Mouse (Mus musculus): ENCODE data around the gene Dcakd. TPM values are rescaled to one million over a fixed set of nuclear protein-coding genes. Genes with fewer than 3 reads are reported as not detected.

Gene Dcakd
- total RNA-seq, 1 experiment = 43.7 TPM

DNA sequence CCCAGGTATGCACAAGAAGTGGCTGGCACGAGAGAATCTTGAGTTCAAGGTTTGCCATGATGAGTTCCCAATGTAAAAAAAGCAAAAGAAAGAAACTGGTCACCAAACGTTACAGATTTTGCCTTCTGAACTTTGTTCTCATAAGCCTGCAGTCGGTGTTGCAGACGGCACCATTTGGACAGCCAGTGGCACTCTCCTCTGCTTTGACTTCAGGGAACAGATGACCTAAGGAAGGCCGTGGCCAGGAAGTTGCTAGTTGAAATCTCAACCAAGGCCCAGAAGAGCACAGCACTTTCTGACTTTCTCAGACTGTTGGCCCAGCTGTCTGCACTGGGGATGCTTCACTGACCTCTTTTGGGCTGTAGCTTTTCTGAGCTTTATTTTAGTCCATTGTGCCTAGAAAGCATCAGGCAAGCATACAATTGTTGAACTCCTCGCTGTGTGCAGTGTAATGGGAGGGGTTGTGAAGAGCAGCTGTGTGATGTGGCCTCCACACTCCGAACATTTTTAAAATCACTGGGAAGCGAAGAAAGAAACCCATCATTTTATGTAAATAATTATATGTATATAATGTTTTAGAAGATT, 8.8 kb upstream of the Dcakd start:
- Histone ChIP-seq H3K4me1 (ENCODE audit: control insufficient read depth in 2 of 2, insufficient read depth in 2 of 2, low read length in 2 of 2, poor library complexity in 1 of 2) (peaks cover 7 to 10% of the 10 kb centered on the region in 2 experiments; a peak in 3 of 4 replicates), H3K9me3 (ENCODE audit: control insufficient read depth, insufficient read depth, low read depth, low read length) (no peaks in the 10 kb centered on the region), H3K36me3 (ENCODE audit: control insufficient read depth, insufficient read depth, low read length, poor library complexity, severe bottlenecking) (peaks cover 6% of the 10 kb centered on the region; the same call in 1 of the 2 replicates), H3K4me3 (ENCODE audit: insufficient read depth in 1 of 2, low read depth in 1 of 2, low read length in 2 of 2, poor library complexity in 1 of 2, severe bottlenecking in 1 of 2) (no peak overlapping the region), H3K9ac (ENCODE audit: insufficient read depth, low read depth, low read length, poor library complexity, severe bottlenecking) (no peak overlapping the region), H3K27ac (ENCODE audit: insufficient read depth, low read depth, low read length, poor library complexity, severe bottlenecking) (no peak overlapping the region)
- TF ChIP-seq HCFC1 (IDR thresholded peaks at IDR 0.05; ENCODE audit: borderline replicate concordance, insufficient read depth, low read length) (no peak), MAFK (IDR thresholded peaks at IDR 0.05; ENCODE audit: insufficient read depth, low read depth, low read length) (no peak), ZC3H11A (IDR thresholded peaks at IDR 0.05; ENCODE audit: borderline replicate concordance, low read depth, low read length) (no peak), CHD2 (IDR thresholded peaks at IDR 0.05; ENCODE audit: low read depth, low read length) (no peak), ZNF384 (IDR thresholded peaks at IDR 0.05; ENCODE audit: low read depth, low read length) (no peak)
- in situ Hi-C loops (cut with MboI; ENCODE audit: low sequenced_read_pairs in 2 of 2, unreplicated experiment in 2 of 2) = no loop called here
- DNase-seq (ENCODE audit: low read depth, low spot score) = no peak

DNA sequence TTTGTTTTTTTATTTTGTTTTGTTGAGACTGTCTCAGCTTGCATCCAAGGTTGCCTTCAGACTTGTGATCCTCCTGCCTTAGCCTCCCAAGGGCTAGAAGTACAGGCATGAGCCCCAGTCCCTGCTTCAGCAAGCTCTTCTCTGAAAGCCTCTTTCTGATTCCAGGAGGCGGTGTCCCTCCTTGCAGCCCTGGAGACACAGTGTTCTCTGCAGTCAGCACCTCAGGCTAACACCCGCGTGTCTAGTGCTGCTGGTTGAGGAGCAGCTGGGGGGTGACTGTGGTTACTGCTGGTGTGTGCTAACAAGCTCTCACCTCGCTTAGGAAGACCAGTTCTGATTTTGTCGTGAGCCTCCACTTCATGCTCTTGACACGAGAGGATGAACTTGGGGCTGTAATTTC, 6.9 kb upstream of the Dcakd start:
- Histone ChIP-seq H3K9me3 (ENCODE audit: control insufficient read depth, insufficient read depth, low read depth, low read length) (no peaks in the 10 kb centered on the region), H3K36me3 (ENCODE audit: control insufficient read depth, insufficient read depth, low read length, poor library complexity, severe bottlenecking) (peaks cover 3% of the 10 kb centered on the region; the same call in 1 of the 2 replicates), H3K4me3 (ENCODE audit: insufficient read depth in 1 of 2, low read depth in 1 of 2, low read length in 2 of 2, poor library complexity in 1 of 2, severe bottlenecking in 1 of 2) (no peak overlapping the region), H3K27ac (ENCODE audit: insufficient read depth, low read depth, low read length, poor library complexity, severe bottlenecking) (no peak overlapping the region), H3K9ac (ENCODE audit: insufficient read depth, low read depth, low read length, poor library complexity, severe bottlenecking) (no peak overlapping the region), H3K4me1 (ENCODE audit: control insufficient read depth in 2 of 2, insufficient read depth in 2 of 2, low read length in 2 of 2, poor library complexity in 1 of 2) (peaks cover 1 to 3% of the 10 kb centered on the region in 2 experiments; a peak in 2 of 4 replicates)
- in situ Hi-C loops (cut with MboI; ENCODE audit: low sequenced_read_pairs in 2 of 2, unreplicated experiment in 2 of 2) = no loop called here
- DNase-seq (ENCODE audit: low read depth, low spot score) = no peak
- TF ChIP-seq MAFK (IDR thresholded peaks at IDR 0.05; ENCODE audit: insufficient read depth, low read depth, low read length) (no peak), ZNF384 (IDR thresholded peaks at IDR 0.05; ENCODE audit: low read depth, low read length) (no peak), CHD2 (IDR thresholded peaks at IDR 0.05; ENCODE audit: low read depth, low read length) (no peak), HCFC1 (IDR thresholded peaks at IDR 0.05; ENCODE audit: borderline replicate concordance, insufficient read depth, low read length) (no peak), ZC3H11A (IDR thresholded peaks at IDR 0.05; ENCODE audit: borderline replicate concordance, low read depth, low read length) (no peak)

DNA sequence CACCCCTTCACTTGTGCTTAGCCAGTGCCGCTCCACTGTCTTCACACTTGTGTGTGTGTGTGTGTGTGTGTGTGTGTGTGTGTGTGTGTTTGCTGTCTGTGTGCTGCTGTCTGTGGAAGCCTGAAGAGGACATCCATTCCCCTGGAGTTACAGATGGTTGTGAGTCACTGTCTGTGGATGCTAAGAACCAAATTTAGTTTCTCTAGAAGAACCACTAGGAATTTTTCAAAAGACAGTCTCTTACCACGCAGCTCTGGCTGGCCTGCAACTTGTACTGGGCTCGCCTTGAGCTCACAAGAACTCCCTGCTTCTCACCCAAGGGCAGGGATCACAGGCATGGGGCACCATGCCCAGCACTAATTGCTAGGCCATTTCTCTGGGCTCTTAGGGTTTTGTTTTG, 4.9 kb upstream of the Dcakd start:
- in situ Hi-C loops (cut with MboI; ENCODE audit: low sequenced_read_pairs in 2 of 2, unreplicated experiment in 2 of 2) = no loop called here
- peaks cover 3% of the 10 kb centered on the region; the same call in 1 of the 2 replicates for H3K36me3 ChIP-seq (ENCODE audit: control insufficient read depth, insufficient read depth, low read length, poor library complexity, severe bottlenecking)

DNA sequence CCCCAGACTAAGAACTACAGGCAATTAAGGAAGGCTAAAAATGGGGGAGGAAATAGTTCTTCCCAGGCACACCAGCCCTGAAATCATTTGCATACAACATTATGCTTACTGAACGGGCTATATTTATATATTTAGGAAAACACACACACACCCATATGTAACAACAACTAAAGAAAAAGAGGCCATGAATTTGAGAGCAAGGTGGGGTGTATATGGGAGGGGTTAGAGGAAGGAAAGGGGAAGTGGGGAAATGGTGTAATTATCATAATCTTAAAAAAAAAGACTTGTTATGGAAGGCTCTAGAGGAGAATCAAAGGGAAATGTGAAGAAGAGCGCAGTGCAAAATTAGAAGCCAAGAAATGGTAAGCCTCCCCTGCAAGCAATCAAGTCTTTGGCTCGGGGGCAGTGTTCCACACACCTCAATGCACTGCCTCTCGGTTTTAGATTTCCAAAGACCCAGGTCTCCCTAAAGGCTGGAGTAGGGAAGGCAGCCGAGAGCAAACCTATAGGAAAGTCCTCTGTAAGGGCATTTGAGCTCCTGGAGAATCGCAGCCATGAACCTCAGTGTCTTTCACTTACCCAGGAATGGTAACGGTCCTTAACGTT, 460 bp downstream of the Dcakd start:
- peaks cover 0 to 3% of the 10 kb centered on the region in 2 experiments; a peak in 2 of 4 replicates for H3K4me1 ChIP-seq (ENCODE audit: control insufficient read depth in 2 of 2, insufficient read depth in 2 of 2, low read length in 2 of 2, poor library complexity in 1 of 2)
- H3K9me3 ChIP-seq (ENCODE audit: control insufficient read depth, insufficient read depth, low read depth, low read length) = no peaks in the 10 kb centered on the region
- DNase-seq (ENCODE audit: low read depth, low spot score) = no peak
- no peak for TF ChIP-seq ZNF384 (IDR thresholded peaks at IDR 0.05; ENCODE audit: low read depth, low read length)
- no peak for TF ChIP-seq CHD2 (IDR thresholded peaks at IDR 0.05; ENCODE audit: low read depth, low read length)
- TF ChIP-seq ZC3H11A (IDR thresholded peaks at IDR 0.05; ENCODE audit: borderline replicate concordance, low read depth, low read length) = no peak
- TF ChIP-seq MAFK (IDR thresholded peaks at IDR 0.05; ENCODE audit: insufficient read depth, low read depth, low read length) = no peak
- TF ChIP-seq HCFC1 (IDR thresholded peaks at IDR 0.05; ENCODE audit: borderline replicate concordance, insufficient read depth, low read length) = no peak
- H3K4me3 ChIP-seq (ENCODE audit: insufficient read depth in 1 of 2, low read depth in 1 of 2, low read length in 2 of 2, poor library complexity in 1 of 2, severe bottlenecking in 1 of 2) = peak overlapping the region; percentile 92 to 94
- H3K9ac ChIP-seq (ENCODE audit: insufficient read depth, low read depth, low read length, poor library complexity, severe bottlenecking) = peak overlapping the region; percentile 98
- in situ Hi-C loops (cut with MboI; ENCODE audit: low sequenced_read_pairs in 2 of 2, unreplicated experiment in 2 of 2) = no loop called here
- peaks cover 3% of the 10 kb centered on the region for H3K36me3 ChIP-seq (ENCODE audit: control insufficient read depth, insufficient read depth, low read length, poor library complexity, severe bottlenecking)
- H3K27ac ChIP-seq (ENCODE audit: insufficient read depth, low read depth, low read length, poor library complexity, severe bottlenecking) = peak overlapping the region; percentile 30; the same call in 1 of the 2 replicates

More for the DNA sequence above, 4.9 kb upstream of the Dcakd start:
- H3K9ac ChIP-seq (ENCODE audit: insufficient read depth, low read depth, low read length, poor library complexity, severe bottlenecking) = no peak overlapping the region
- TF ChIP-seq HCFC1 (IDR thresholded peaks at IDR 0.05; ENCODE audit: borderline replicate concordance, insufficient read depth, low read length) (no peak), CHD2 (IDR thresholded peaks at IDR 0.05; ENCODE audit: low read depth, low read length) (no peak), ZNF384 (IDR thresholded peaks at IDR 0.05; ENCODE audit: low read depth, low read length) (no peak), MAFK (IDR thresholded peaks at IDR 0.05; ENCODE audit: insufficient read depth, low read depth, low read length) (no peak)
- peaks cover 3% of the 10 kb centered on the region in 2 experiments; a peak in 3 of 4 replicates for H3K4me1 ChIP-seq (ENCODE audit: control insufficient read depth in 2 of 2, insufficient read depth in 2 of 2, low read length in 2 of 2, poor library complexity in 1 of 2)
- H3K9me3 ChIP-seq (ENCODE audit: control insufficient read depth, insufficient read depth, low read depth, low read length) = no peaks in the 10 kb centered on the region
- DNase-seq (ENCODE audit: low read depth, low spot score) = no peak
- H3K4me3 ChIP-seq (ENCODE audit: insufficient read depth in 1 of 2, low read depth in 1 of 2, low read length in 2 of 2, poor library complexity in 1 of 2, severe bottlenecking in 1 of 2) = no peak overlapping the region
- H3K27ac ChIP-seq (ENCODE audit: insufficient read depth, low read depth, low read length, poor library complexity, severe bottlenecking) = no peak overlapping the region

Data from ES-E14 (cell line).